Mouse (Mus musculus): ENCODE data around the gene Dpp4.

The Dpp4 gene

GRCm38 (mm10) chr2:62357259-62357658 lies 54.8 kb downstream of the Dpp4 start:
- DNase-seq: no peak

GRCm38 (mm10) chr2:62356606-62357005 lies 55.4 kb downstream of the Dpp4 start:
- DNase-seq: no peak

- DNase-seq: no peak
These were observed 56.3 kb downstream of the Dpp4 start for GRCm38 (mm10) chr2:62355766-62356165.

- no peak for DNase-seq
These were observed 60.0 kb downstream of the Dpp4 start for GRCm38 (mm10) chr2:62352035-62352434.

DNA sequence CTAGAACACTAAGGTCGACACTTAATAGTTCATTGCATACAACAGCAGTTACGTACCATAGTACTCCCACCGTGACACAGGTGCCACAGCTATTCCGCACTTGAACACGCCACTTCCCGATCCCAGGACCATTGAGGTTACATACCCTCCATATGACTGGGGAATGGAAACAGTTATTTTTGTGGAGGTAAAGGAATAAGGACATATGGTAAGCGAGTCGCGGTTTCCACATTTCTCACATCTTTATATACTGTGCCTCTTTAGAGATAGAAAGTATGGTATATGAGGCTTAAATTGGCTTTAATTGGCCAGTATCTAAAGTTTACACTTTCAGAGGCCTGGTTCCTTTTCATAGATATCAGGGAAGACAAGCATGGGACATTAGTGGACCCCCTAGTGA lies 64.3 kb downstream of the Dpp4 start:
- no peak for DNase-seq

GRCm38 (mm10) chr2:62346771-62347170 lies 65.3 kb downstream of the Dpp4 start:
- no peak for DNase-seq

DNA sequence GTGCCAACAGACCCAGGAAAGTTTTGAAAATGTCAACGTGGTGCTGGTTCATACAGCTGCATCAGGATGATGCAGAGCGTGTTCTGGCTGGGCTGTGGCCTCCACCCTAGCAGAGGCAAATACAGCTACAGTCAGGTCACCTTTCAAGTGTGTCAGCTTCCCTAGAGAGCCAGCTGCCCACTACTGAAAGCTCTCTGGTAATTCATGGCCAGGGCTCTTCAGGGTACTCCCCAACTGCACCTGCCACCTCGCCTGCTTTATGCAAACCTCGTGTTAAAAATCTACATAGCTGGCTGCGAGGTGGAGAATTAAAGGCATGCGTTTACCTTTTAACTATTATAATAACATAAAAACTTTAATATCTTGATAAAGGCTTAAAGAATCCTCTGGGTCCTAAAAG lies 67.7 kb downstream of the Dpp4 start:
- DNase-seq: no peak

DNA sequence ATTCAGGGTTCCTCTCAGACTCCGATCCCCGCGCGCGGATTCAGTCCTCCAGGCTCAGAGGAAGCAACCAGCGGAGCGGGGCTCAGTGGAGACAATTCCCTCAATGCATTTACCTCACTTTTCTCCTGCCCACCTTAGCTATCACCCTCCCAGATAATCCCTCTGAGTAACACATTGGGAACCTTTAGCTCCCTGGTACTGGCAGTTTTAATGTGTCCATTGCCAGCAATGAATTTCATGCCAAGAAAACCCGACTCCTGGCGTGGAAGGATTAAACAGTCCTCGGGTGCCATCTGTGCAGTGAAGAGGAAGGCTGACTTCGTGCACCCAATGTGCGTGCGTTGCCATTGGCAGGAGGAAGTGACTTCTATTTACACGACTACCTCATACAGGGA lies 70.3 kb downstream of the Dpp4 start:
- no peak for DNase-seq

- no peak for DNase-seq
These were observed 70.8 kb downstream of the Dpp4 start for GRCm38 (mm10) chr2:62341061-62341733.

DNA sequence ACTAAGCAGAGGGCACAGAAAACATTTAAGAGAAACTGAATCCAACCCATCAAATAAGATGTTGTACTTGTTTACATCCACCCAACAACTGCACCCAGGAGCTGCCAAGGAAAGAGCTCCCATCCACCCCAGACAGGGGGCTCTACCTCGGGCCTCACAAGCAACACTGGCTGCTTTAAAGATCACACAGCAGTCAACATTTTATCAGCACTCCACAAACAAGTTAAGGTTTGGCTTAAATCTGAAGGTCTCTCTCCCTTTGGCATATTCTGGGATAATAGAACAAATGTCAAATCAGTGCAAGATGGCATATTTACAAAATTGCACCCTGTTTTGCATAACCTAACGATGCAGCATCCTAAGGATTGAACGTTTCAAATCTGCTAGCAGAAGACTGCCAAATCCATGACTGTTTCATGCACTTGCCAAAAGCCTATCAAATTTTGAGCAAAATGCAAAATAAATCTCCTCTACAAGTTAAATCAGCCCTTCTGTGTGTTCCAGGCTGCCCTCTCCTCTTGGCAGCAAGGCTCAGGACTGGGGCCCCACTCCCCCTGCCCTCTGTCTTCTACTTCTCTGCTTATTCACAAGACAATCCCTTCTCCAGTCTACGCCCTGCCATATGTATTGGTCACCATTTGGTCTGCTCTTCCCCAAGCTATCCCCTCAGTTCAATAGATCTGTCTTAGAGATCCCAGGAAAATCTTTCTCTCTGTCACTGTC lies 72.6 kb downstream of the Dpp4 start:
- no peak for DNase-seq

GRCm38 (mm10) chr2:62337086-62337485 lies 74.9 kb downstream of the Dpp4 start:
- no peak for DNase-seq

DNA sequence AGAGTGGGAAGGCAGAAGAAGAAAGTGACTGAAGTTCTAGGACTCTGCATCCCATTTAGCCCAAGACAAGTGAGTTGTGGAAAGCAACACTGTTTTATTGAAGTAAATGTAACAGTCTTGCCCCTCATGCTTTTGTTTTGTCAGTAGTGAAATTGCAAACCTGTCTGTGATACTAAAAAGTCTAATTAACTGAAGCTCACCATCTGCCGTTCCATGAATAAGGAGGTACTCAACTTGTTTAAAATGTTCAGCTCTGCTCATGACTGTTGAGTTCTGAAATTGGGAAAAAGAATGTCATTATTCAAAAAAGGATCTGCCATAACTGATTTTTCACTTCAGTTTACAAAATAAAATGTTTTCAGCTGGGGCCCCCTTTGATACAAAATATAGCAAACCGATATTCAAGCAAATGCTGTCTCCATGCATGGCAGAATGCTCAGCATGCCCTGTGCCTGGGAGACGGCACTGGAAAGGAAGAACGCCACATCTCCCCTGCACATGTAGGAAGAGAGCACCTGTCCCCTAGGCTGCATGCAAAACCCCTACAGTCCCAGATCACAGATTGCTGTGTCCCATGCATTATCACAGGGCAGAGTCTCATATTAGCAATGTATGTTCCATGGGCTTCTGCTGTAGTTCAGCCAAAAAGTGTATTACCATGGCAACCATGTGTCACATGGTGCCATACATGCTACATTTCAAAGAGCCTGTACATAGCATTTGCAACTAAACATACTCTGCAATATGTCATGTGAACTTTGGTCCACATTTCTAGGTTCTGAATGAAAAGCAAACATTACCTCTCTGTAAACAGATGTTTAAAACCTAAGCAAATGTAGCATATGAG lies 77.4 kb downstream of the Dpp4 start:
- no peak for DNase-seq

GRCm38 (mm10) chr2:62332465-62332864 lies 79.6 kb downstream of the Dpp4 start:
- DNase-seq: no peak

DNA sequence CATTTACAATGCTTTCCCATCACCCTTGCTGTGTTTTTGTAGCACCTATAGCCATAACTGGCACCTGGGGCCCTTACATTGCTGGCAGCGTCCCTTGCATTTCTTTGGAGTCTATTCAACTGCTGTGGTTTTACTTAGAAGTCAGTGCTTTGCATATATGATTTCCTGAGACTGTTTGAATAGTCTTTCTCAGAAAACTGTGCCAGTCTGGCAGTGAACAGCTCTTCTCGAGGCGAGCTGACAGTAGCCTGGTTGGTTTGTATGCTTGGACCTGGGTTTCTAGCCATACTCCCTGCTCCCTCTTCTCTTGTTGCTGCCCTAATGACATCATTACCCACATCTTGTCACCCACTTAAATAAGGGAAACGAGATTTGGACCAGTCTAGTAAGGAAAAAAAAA lies 80.1 kb downstream of the Dpp4 start:
- no peak for DNase-seq

DNA sequence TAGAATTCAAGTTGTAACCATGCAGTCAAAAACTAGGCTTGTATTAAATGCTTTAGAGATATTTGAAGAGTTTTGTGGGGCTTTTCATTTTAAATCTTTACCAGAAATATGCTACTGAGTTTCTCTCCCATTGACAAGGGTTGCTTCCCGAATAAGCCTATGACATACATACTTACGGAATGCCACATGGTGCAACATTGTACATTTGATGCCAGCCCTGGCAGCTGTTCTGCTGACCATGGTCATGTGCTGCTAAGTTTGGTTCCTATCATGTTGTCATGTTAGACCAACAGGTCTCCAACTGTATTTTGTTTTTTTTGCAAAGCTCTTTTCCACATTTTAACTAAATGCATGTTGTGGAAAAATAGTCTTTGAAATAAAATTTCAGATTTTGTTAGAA lies 86.6 kb downstream of the Dpp4 start:
- no peak for DNase-seq

- DNase-seq: no peak
These were observed 88.9 kb downstream of the Dpp4 start for GRCm38 (mm10) chr2:62323078-62323637.

GRCm38 (mm10) chr2:62319489-62319888 lies 92.5 kb downstream of the Dpp4 start:
- no peak for DNase-seq

GRCm38 (mm10) chr2:62316930-62317329 lies 95.1 kb downstream of the Dpp4 start:
- no peak for DNase-seq

GRCm38 (mm10) chr2:62307477-62307876 lies 104.6 kb downstream of the Dpp4 start:
- no peak for DNase-seq

- DNase-seq: no peak
These were observed 105.1 kb downstream of the Dpp4 start for GRCm38 (mm10) chr2:62306978-62307377.

DNA sequence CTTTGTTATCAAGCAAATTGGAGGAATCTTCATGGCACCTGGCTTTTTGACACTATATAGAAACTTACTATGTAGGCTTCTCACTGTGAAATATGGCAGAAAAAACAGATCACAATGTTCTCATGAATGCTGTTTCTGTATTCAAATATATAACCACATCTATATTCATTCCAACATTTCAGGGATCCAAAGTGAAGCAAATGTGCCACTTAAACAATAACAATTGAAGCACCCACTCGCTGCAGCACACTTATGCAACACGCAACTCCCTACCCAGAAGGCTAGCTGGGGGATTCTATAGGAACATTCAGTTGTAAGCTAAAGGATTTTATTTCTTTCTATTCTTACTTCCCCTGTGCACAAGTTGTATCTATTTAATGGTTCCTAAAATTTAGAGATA lies 110.3 kb downstream of the Dpp4 start:
- no peak for DNase-seq

GRCm38 (mm10) chr2:62293846-62294245 lies 118.2 kb downstream of the Dpp4 start:
- DNase-seq: no peak

GRCm38 (mm10) chr2:62287532-62287931 lies 124.5 kb downstream of the Dpp4 start:
- no peak for DNase-seq
